Mouse (Mus musculus) lung, adult 2 months (tissue): ENCODE results near the gene Galk1. TPM values are rescaled to one million over a fixed set of nuclear protein-coding genes. Genes with fewer than 3 reads are reported as not detected.
"Not testable (repeated sequence)": the region's sequence is repeated elsewhere in the genome, so short reads cannot be mapped to it uniquely, and the experiment has no call there.

Source experiments
- DNase-seq: peaks from one replicate; pipeline ENCODE4 v3.0.0; 2022
- H3K4me1 ChIP-seq: fragments of 200-500 bp; 2 replicates; pipeline ENCODE4 v1.6.1; 2011; ENCODE audit warnings: low read length; ENCODE audit not compliant: control insufficient read depth, insufficient read depth
- H3K4me3 ChIP-seq: fragments of 200-500 bp; replicated peaks from 2 replicates; pipeline ENCODE3; 2011; ENCODE audit warnings: low read depth, mild to moderate bottlenecking, control low read depth, low read length; ENCODE audit errors: extremely low read depth
- CTCF ChIP-seq: fragments of 200-500 bp; IDR thresholded peaks from 2 replicates; pipeline ENCODE4 v1.5.1; 2011; ENCODE audit warnings: mild to moderate bottlenecking, low read length, control low read depth; ENCODE audit not compliant: insufficient read depth
- POLR2A ChIP-seq: fragments of 200-500 bp; IDR thresholded peaks from 2 replicates; pipeline ENCODE4 v1.6.1; 2011; ENCODE audit warnings: low read depth, mild to moderate bottlenecking, control low read depth, low read length, borderline replicate concordance; ENCODE audit errors: extremely low read depth
- WGBS: fragments of 180-500 bp; shearing (Covaris S2); methylation state at CpG from one replicate; pipeline ENCODE4 v1.1.7; 2018; 5-methylcytosine and 5-hydroxymethylcytosine counted together
- polyA plus RNA-seq: library from polyadenylated mRNA; depleted of rRNA; stranded (reverse); fragments of >200 nt; gene quantifications from 2 replicates; pipeline ENCODE4 v1.2.3, GENCODE M21; 2012

The Galk1 gene
- polyA plus RNA-seq, 1 experiment: 49.5 TPM

- no peak for DNase-seq
- 18% methylated on average over 14 of the region's 14 CpGs for WGBS
- TF ChIP-seq POLR2A (no peak), CTCF (no peak)
- Histone ChIP-seq H3K4me3 (peak overlapping the region; percentile 81), H3K4me1 (peaks cover 8% of the 10 kb centered on the region)
Measured at GRCm38 (mm10) chr11:116030898-116031845, 18.7 kb upstream of the Galk1 start.

GRCm38 (mm10) chr11:116030088-116030897, 17.8 kb upstream of the Galk1 start, which contains the start of gene Unk:
Gene Unk (plus strand): TSS chr11:116030322.
- H3K4me1 ChIP-seq: peaks cover 8% of the 10 kb centered on the region
- H3K4me3 ChIP-seq: peak within 1 kb of the TSS; percentile 81
- no peak for TF ChIP-seq CTCF
- TF ChIP-seq POLR2A: peak; percentile 77
- WGBS: under 1% methylated on average over 67 of the region's 67 CpGs
- peak; percentile 97 for DNase-seq

GRCm38 (mm10) chr11:116029086-116029865, 16.8 kb upstream of the Galk1 start:
- peaks cover 8% of the 10 kb centered on the region for H3K4me1 ChIP-seq
- no peak for DNase-seq
- WGBS: 72% methylated on average over 6 of the region's 6 CpGs
- H3K4me3 ChIP-seq: no peak overlapping the region
- TF ChIP-seq CTCF: no peak
- no peak for TF ChIP-seq POLR2A

GRCm38 (mm10) chr11:116028177-116028865, 15.8 kb upstream of the Galk1 start:
- Histone ChIP-seq H3K4me1 (peaks cover 8% of the 10 kb centered on the region), H3K4me3 (no peak overlapping the region)
- DNase-seq: no peak
- WGBS: 67% methylated on average over 9 of the region's 9 CpGs
- no peak for TF ChIP-seq POLR2A
- TF ChIP-seq CTCF: no peak

GRCm38 (mm10) chr11:116027756-116028155, 15.2 kb upstream of the Galk1 start, which contains the start of gene H3f3b:
Gene H3f3b (minus strand): TSS chr11:116027962.
- peak within 1 kb of the TSS; percentile 58 for H3K4me3 ChIP-seq
- H3K4me1 ChIP-seq: peaks cover 8% of the 10 kb centered on the region
- DNase-seq: no peak
- TF ChIP-seq CTCF (no peak), POLR2A (peak; percentile 63; the same call in 1 of the 2 replicates)
- WGBS: 41% methylated on average over 4 of the region's 4 CpGs

- no peak for TF ChIP-seq CTCF
- TF ChIP-seq POLR2A: no peak
- H3K4me3 ChIP-seq: no peak overlapping the region
- H3K4me1 ChIP-seq: no peaks in the 10 kb centered on the region
- no peak for DNase-seq
- WGBS: 90% methylated on average over 3 of the region's 3 CpGs
Measured at GRCm38 (mm10) chr11:116025056-116025845, 12.7 kb upstream of the Galk1 start.

- TF ChIP-seq POLR2A (peak; percentile 100), CTCF (no peak)
- WGBS: under 1% methylated on average over 37 of the region's 37 CpGs
- DNase-seq: peak; percentile 95
- peak overlapping the region; percentile 80 for H3K4me3 ChIP-seq
- no peaks in the 10 kb centered on the region for H3K4me1 ChIP-seq
Measured at GRCm38 (mm10) chr11:116024356-116024808, 11.9 kb upstream of the Galk1 start.

- DNase-seq: peak; percentile 76
- Histone ChIP-seq H3K4me1 (no peaks in the 10 kb centered on the region), H3K4me3 (peak overlapping the region; percentile 80)
- TF ChIP-seq POLR2A (peak; percentile 26; the same call in 1 of the 2 replicates), CTCF (peak; percentile 36; the same call in 1 of the 2 replicates)
- under 1% methylated on average over 56 of the region's 57 CpGs for WGBS
Measured at GRCm38 (mm10) chr11:116023771-116024355, 11.3 kb upstream of the Galk1 start.

- H3K4me3 ChIP-seq: peak overlapping the region; percentile 80
- DNase-seq: peak; percentile 33
- H3K4me1 ChIP-seq: not testable (repeated sequence)
- under 1% methylated on average over 18 of the region's 18 CpGs for whole genome bisulfite sequencing
Measured at GRCm38 (mm10) chr11:116023074-116023770, 10.7 kb upstream of the Galk1 start.
